Mouse (Mus musculus) forebrain, embryonic 15.5 days (tissue): ENCODE data around the gene Pam. TPM values are rescaled to one million over a fixed set of nuclear protein-coding genes. Genes with fewer than 3 reads are reported as not detected.

Source experiments
- ATAC-seq: fragments of 200-750 bp; cut with Nextera tagmentation; replicated peaks from 2 replicates; pipeline ENCODE4 v1.8.0; 2017; ENCODE audit warnings: mild to moderate bottlenecking, moderate TSS enrichment, moderate library complexity
- H3K27ac ChIP-seq: fragments of 300-500 bp; sonication (generic); replicated peaks from 2 replicates; pipeline ENCODE4 v1.5.1; 2015; ENCODE audit warnings: mild to moderate bottlenecking, inconsistent platforms
- H3K27me3 ChIP-seq: fragments of 300-500 bp; sonication (generic); 2 replicates; pipeline ENCODE4 v1.6.1; 2015; ENCODE audit warnings: inconsistent platforms
- H3K36me3 ChIP-seq: fragments of 300-500 bp; sonication (generic); 2 replicates; pipeline ENCODE4 v1.6.1; 2015; ENCODE audit warnings: mild to moderate bottlenecking, inconsistent platforms
- H3K4me1 ChIP-seq: fragments of 300-500 bp; sonication (generic); 2 replicates; pipeline ENCODE4 v1.6.1; 2015; ENCODE audit warnings: inconsistent platforms
- H3K4me2 ChIP-seq: fragments of 300-500 bp; sonication (generic); replicated peaks from 2 replicates; pipeline ENCODE4 v1.6.1; 2015; ENCODE audit warnings: mild to moderate bottlenecking, inconsistent platforms
- H3K4me3 ChIP-seq: fragments of 300-500 bp; sonication (generic); 2 replicates; pipeline ENCODE4 v1.5.1; 2015; ENCODE audit warnings: mild to moderate bottlenecking, inconsistent platforms
- H3K9ac ChIP-seq: fragments of 300-500 bp; sonication (generic); replicated peaks from 2 replicates; pipeline ENCODE4 v1.6.1; 2015; ENCODE audit warnings: mild to moderate bottlenecking, inconsistent platforms
- H3K9me3 ChIP-seq: fragments of 300-500 bp; sonication (generic); 2 replicates; pipeline ENCODE4 v1.6.1; 2016; ENCODE audit warnings: inconsistent platforms
- WGBS: fragments of 180-500 bp; shearing (Covaris S2); methylation state at CpG from one replicate; pipeline ENCODE4 v1.1.7; 2015; ENCODE audit warnings: mixed read lengths; 5-methylcytosine and 5-hydroxymethylcytosine counted together
- polyA plus RNA-seq: library from polyadenylated mRNA; unstranded; fragments of >200 nt; fragmentation: Nextera tagmentation; extraction: Ambion mirVana; gene quantifications from 2 replicates; pipeline ENCODE4 v1.2.1, GENCODE M21; 2015

The Pam gene
- polyA plus RNA-seq, 1 experiment from 2014 or later, result 57.9 TPM

- Histone ChIP-seq H3K27me3 (no peaks in the 10 kb centered on the region), H3K9ac (no peak overlapping the region), H3K4me2 (no peak overlapping the region), H3K9me3 (no peaks in the 10 kb centered on the region), H3K36me3 (no peaks in the 10 kb centered on the region), H3K27ac (no peak overlapping the region), H3K4me3 (no peak overlapping the region), H3K4me1 (peaks cover 8% of the 10 kb centered on the region)
- WGBS, result 76% methylated on average over 8 of the region's 8 CpGs
- ATAC-seq, result no peak
These were observed 177.0 kb downstream of the Pam start for GRCm38 (mm10) chr1:97918495-97918894.

GRCm38 (mm10) chr1:97916971-97917234, 178.5 kb downstream of the Pam start:
- Histone ChIP-seq H3K4me2 (no peak overlapping the region), H3K36me3 (no peaks in the 10 kb centered on the region), H3K4me3 (no peak overlapping the region), H3K9me3 (no peaks in the 10 kb centered on the region), H3K27me3 (no peaks in the 10 kb centered on the region), H3K9ac (no peak overlapping the region), H3K4me1 (peaks cover 3% of the 10 kb centered on the region), H3K27ac (no peak overlapping the region)
- 78% methylated on average over 2 of the region's 2 CpGs for WGBS
- no peak for ATAC-seq

GRCm38 (mm10) chr1:97916218-97916970, 179.1 kb downstream of the Pam start:
- 84% methylated on average over 12 of the region's 12 CpGs for WGBS
- no peak overlapping the region for H3K4me2 ChIP-seq
- H3K36me3 ChIP-seq, result no peaks in the 10 kb centered on the region
- no peaks in the 10 kb centered on the region for H3K4me1 ChIP-seq
- H3K9ac ChIP-seq, result no peak overlapping the region
- H3K9me3 ChIP-seq, result no peaks in the 10 kb centered on the region
- H3K4me3 ChIP-seq, result no peak overlapping the region
- H3K27ac ChIP-seq, result no peak overlapping the region; the same call in 1 of the 2 replicates
- H3K27me3 ChIP-seq, result no peaks in the 10 kb centered on the region
- ATAC-seq, result no peak

- Histone ChIP-seq H3K27me3 (no peaks in the 10 kb centered on the region), H3K4me3 (no peak overlapping the region), H3K4me2 (no peak overlapping the region), H3K27ac (no peak overlapping the region), H3K36me3 (no peaks in the 10 kb centered on the region), H3K9ac (no peak overlapping the region), H3K4me1 (no peaks in the 10 kb centered on the region), H3K9me3 (no peaks in the 10 kb centered on the region)
- 91% methylated on average over 10 of the region's 10 CpGs for WGBS
- ATAC-seq, result no peak
These were observed 179.7 kb downstream of the Pam start for GRCm38 (mm10) chr1:97915726-97916125.

- no peak overlapping the region for H3K4me2 ChIP-seq
- no peak overlapping the region for H3K9ac ChIP-seq
- WGBS, result 91% methylated on average over 10 of the region's 10 CpGs
- no peak overlapping the region for H3K27ac ChIP-seq
- no peaks in the 10 kb centered on the region for H3K27me3 ChIP-seq
- H3K36me3 ChIP-seq, result 0 out of 2 replicates have a peak, but pooled peaks cover 2% of the 10 kb centered on the region
- H3K4me1 ChIP-seq, result no peaks in the 10 kb centered on the region
- H3K4me3 ChIP-seq, result no peak overlapping the region
- no peaks in the 10 kb centered on the region for H3K9me3 ChIP-seq
- ATAC-seq, result no peak
These were observed 184.6 kb downstream of the Pam start for GRCm38 (mm10) chr1:97910874-97911273.

GRCm38 (mm10) chr1:97909561-97909960, 185.9 kb downstream of the Pam start:
- WGBS, result 77% methylated on average over 5 of the region's 5 CpGs

GRCm38 (mm10) chr1:97908736-97909135, 186.7 kb downstream of the Pam start:
- no peak for ATAC-seq
- no peaks in the 10 kb centered on the region for H3K4me1 ChIP-seq
- WGBS, result 91% methylated on average over 4 of the region's 4 CpGs

More at GRCm38 (mm10) chr1:97909561-97909960, 185.9 kb downstream of the Pam start:
- no peak overlapping the region for H3K4me3 ChIP-seq
- H3K9ac ChIP-seq, result no peak overlapping the region
- H3K4me2 ChIP-seq, result no peak overlapping the region
- no peak overlapping the region for H3K27ac ChIP-seq
- no peaks in the 10 kb centered on the region for H3K9me3 ChIP-seq
- 0 out of 2 replicates have a peak, but pooled peaks cover 2% of the 10 kb centered on the region for H3K36me3 ChIP-seq
- ATAC-seq, result no peak
- H3K27me3 ChIP-seq, result no peaks in the 10 kb centered on the region
- no peaks in the 10 kb centered on the region for H3K4me1 ChIP-seq

GRCm38 (mm10) chr1:97903912-97904460, 191.5 kb downstream of the Pam start:
- H3K4me2 ChIP-seq, result no peak overlapping the region
- no peak overlapping the region for H3K4me3 ChIP-seq
- no peak overlapping the region for H3K9ac ChIP-seq
- H3K27ac ChIP-seq, result no peak overlapping the region
- 0 out of 2 replicates have a peak, but pooled peaks cover 2% of the 10 kb centered on the region for H3K36me3 ChIP-seq
- WGBS, result 90% methylated on average over 7 of the region's 7 CpGs
- H3K9me3 ChIP-seq, result no peaks in the 10 kb centered on the region
- H3K27me3 ChIP-seq, result no peaks in the 10 kb centered on the region
- ATAC-seq, result no peak
- H3K4me1 ChIP-seq, result no peaks in the 10 kb centered on the region

More at GRCm38 (mm10) chr1:97908736-97909135, 186.7 kb downstream of the Pam start:
- H3K4me3 ChIP-seq, result no peak overlapping the region
- H3K4me2 ChIP-seq, result no peak overlapping the region
- H3K9me3 ChIP-seq, result no peaks in the 10 kb centered on the region
- no peak overlapping the region for H3K9ac ChIP-seq
- no peaks in the 10 kb centered on the region for H3K27me3 ChIP-seq
- no peak overlapping the region for H3K27ac ChIP-seq
- H3K36me3 ChIP-seq, result 0 out of 2 replicates have a peak, but pooled peaks cover 2% of the 10 kb centered on the region

GRCm38 (mm10) chr1:97902830-97903229, 192.6 kb downstream of the Pam start:
- Histone ChIP-seq H3K4me2 (no peak overlapping the region), H3K27me3 (no peaks in the 10 kb centered on the region), H3K9me3 (no peaks in the 10 kb centered on the region), H3K27ac (no peak overlapping the region), H3K4me1 (no peaks in the 10 kb centered on the region), H3K9ac (no peak overlapping the region), H3K4me3 (no peak overlapping the region), H3K36me3 (0 out of 2 replicates have a peak, but pooled peaks cover 2% of the 10 kb centered on the region)
- no peak for ATAC-seq
- 92% methylated on average over 7 of the region's 7 CpGs for WGBS

GRCm38 (mm10) chr1:97900559-97901153, 194.8 kb downstream of the Pam start:
- Histone ChIP-seq H3K27me3 (no peaks in the 10 kb centered on the region), H3K4me2 (no peak overlapping the region), H3K4me1 (no peaks in the 10 kb centered on the region), H3K4me3 (no peak overlapping the region), H3K9ac (no peak overlapping the region), H3K36me3 (no peaks in the 10 kb centered on the region), H3K27ac (no peak overlapping the region), H3K9me3 (no peaks in the 10 kb centered on the region)
- 39% methylated on average over 7 of the region's 7 CpGs for WGBS
- ATAC-seq, result no peak

GRCm38 (mm10) chr1:97887511-97887910, 207.9 kb downstream of the Pam start:
- WGBS, result 81% methylated on average over 9 of the region's 9 CpGs
- ATAC-seq, result no peak
- no peak overlapping the region for H3K4me3 ChIP-seq
- no peak overlapping the region for H3K9ac ChIP-seq
- no peaks in the 10 kb centered on the region for H3K27me3 ChIP-seq
- peaks cover 5% of the 10 kb centered on the region for H3K36me3 ChIP-seq
- H3K4me2 ChIP-seq, result no peak overlapping the region
- no peaks in the 10 kb centered on the region for H3K9me3 ChIP-seq
- H3K4me1 ChIP-seq, result no peaks in the 10 kb centered on the region
- H3K27ac ChIP-seq, result no peak overlapping the region

- ATAC-seq, result no peak
- WGBS, result 82% methylated on average over 7 of the region's 7 CpGs
- H3K9ac ChIP-seq, result no peak overlapping the region
These were observed 211.9 kb downstream of the Pam start for GRCm38 (mm10) chr1:97883498-97883897.

More at GRCm38 (mm10) chr1:97883498-97883897, 211.9 kb downstream of the Pam start:
- Histone ChIP-seq H3K4me2 (no peak overlapping the region), H3K27me3 (no peaks in the 10 kb centered on the region), H3K9me3 (no peaks in the 10 kb centered on the region), H3K36me3 (peaks cover 7% of the 10 kb centered on the region), H3K4me1 (no peaks in the 10 kb centered on the region), H3K27ac (no peak overlapping the region), H3K4me3 (no peak overlapping the region)
